Mouse (Mus musculus): ENCODE results near the gene Cabin1.

GRCm38 (mm10) chr10:75777885-75778284 is 13.7 kb upstream of the Cabin1 start:
- TF ChIP-seq CTCF (IDR thresholded peaks at IDR 0.05) (no peak), EP300 (IDR thresholded peaks at IDR 0.05) (no peak)
